Mouse (Mus musculus) embryonic fibroblast, embryonic 13.5 days (primary cell): ENCODE data around the gene Hoxb3.

Experiments
- CTCF ChIP-seq: IDR thresholded peaks from 2 replicates; pipeline ENCODE4 v1.5.1; 2011; ENCODE audit warnings: mild to moderate bottlenecking, control low read depth, low read length, moderate library complexity, borderline replicate concordance; ENCODE audit not compliant: insufficient read depth
- POLR2A ChIP-seq: IDR thresholded peaks from 2 replicates; pipeline ENCODE4 v1.6.1; 2011; ENCODE audit warnings: low read depth, mild to moderate bottlenecking, control low read depth, low read length, moderate library complexity

GRCm38 (mm10) chr11:96332105-96332504, 9.0 kb downstream of the Hoxb3 start:
- TF ChIP-seq POLR2A: no peak
- no peak for TF ChIP-seq CTCF
